Mouse (Mus musculus) heart, postnatal 0 days (tissue): Measurements from ENCODE around the gene Peak1.

Experiments
- CTCF ChIP-seq: IDR thresholded peaks from 2 replicates; pipeline ENCODE4 v1.5.1; 2016; ENCODE audit warnings: antibody characterized with exemption, control low read depth, low read depth
- EP300 ChIP-seq: IDR thresholded peaks from 2 replicates; pipeline ENCODE4 v1.6.1; 2016; ENCODE audit warnings: antibody characterized with exemption, low read depth

DNA sequence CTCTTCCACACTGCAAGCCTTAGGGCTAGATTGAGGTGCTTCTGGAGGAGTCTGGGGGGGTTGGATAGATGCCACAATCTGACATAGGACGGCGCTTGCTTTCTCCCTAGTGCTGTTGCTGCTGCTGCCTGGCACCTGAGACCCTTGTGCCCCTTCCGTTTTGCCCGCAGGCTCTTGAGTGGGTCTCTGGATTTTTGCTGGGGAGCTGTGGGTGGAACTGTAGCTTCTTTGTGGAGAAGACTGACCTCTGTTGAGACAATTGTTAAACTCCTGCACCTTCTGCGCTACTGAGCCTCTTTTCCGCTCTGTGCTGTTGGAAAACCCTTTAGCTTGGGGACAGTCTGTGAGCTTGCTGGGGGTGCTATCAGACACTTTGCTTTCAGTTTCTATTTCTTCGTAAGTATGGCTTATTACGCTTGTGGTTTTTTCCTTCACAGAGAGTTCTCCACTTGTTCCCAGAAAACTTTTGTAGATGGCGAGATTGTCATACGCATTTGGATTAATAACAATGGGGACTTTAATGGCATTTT lies 159.5 kb downstream of the Peak1 start:
- no peak for TF ChIP-seq CTCF
- TF ChIP-seq EP300 = no peak
